Mouse (Mus musculus) bone marrow macrophage, adult 2 months (primary cell): ENCODE data around the gene Cacna1a. TPM values are rescaled to one million over a fixed set of nuclear protein-coding genes. Genes with fewer than 3 reads are reported as not detected.
A peak's percentile ranks its signal among the peaks of the same experiment; 100 is the strongest.

Experiments used
- H3K27ac ChIP-seq: 2 replicates; pipeline ENCODE4 v1.5.1; 2012; ENCODE audit warnings: low read depth, low read length; ENCODE audit not compliant: insufficient read depth
- H3K4me1 ChIP-seq: 2 replicates; pipeline ENCODE4 v1.6.1; 2012; ENCODE audit warnings: low read length; ENCODE audit not compliant: control insufficient read depth, insufficient read depth
- H3K4me3 ChIP-seq: 2 replicates; pipeline ENCODE4 v1.5.1; 2012; ENCODE audit warnings: mild to moderate bottlenecking, low read length, moderate library complexity; ENCODE audit not compliant: insufficient read depth
- CTCF ChIP-seq: IDR thresholded peaks from 2 replicates; pipeline ENCODE4 v1.5.1; 2012; ENCODE audit warnings: low read depth, mild to moderate bottlenecking, low read length, moderate library complexity
- POLR2A ChIP-seq: IDR thresholded peaks from 2 replicates; pipeline ENCODE4 v1.6.1; 2012; ENCODE audit warnings: mild to moderate bottlenecking, low read depth, low read length, borderline replicate concordance
- polyA plus RNA-seq: library from polyadenylated mRNA; stranded (reverse); fragments of >200 nt; gene quantifications from 2 replicates; pipeline ENCODE4 v1.2.4, GENCODE M21; 2012; ENCODE audit not compliant: missing spikeins, insufficient read depth, insufficient read length

Gene Cacna1a
- polyA plus RNA-seq, 1 experiment = 10.3 TPM

- TF ChIP-seq CTCF (no peak), POLR2A (no peak)
- no peak overlapping the region for H3K4me3 ChIP-seq
- H3K27ac ChIP-seq = no peak overlapping the region
- H3K4me1 ChIP-seq = peaks cover 16% of the 10 kb centered on the region
Observed at GRCm38 (mm10) chr8:84552457-84552856, 164.2 kb downstream of the Cacna1a start.

GRCm38 (mm10) chr8:84553106-84553505 lies 164.9 kb downstream of the Cacna1a start:
- H3K4me1 ChIP-seq = peaks cover 16% of the 10 kb centered on the region
- TF ChIP-seq CTCF (no peak), POLR2A (no peak)
- H3K27ac ChIP-seq = no peak overlapping the region
- H3K4me3 ChIP-seq = no peak overlapping the region

GRCm38 (mm10) chr8:84553617-84554016 lies 165.4 kb downstream of the Cacna1a start:
- peaks cover 16% of the 10 kb centered on the region for H3K4me1 ChIP-seq
- TF ChIP-seq POLR2A = no peak
- TF ChIP-seq CTCF = no peak
- H3K4me3 ChIP-seq = no peak overlapping the region
- H3K27ac ChIP-seq = no peak overlapping the region

GRCm38 (mm10) chr8:84554301-84555027 lies 166.2 kb downstream of the Cacna1a start:
- Histone ChIP-seq H3K4me1 (peaks cover 16% of the 10 kb centered on the region), H3K27ac (peak overlapping the region; percentile 27), H3K4me3 (no peak overlapping the region)
- peak; percentile 95 for TF ChIP-seq CTCF
- no peak for TF ChIP-seq POLR2A

GRCm38 (mm10) chr8:84555269-84555668 lies 167.0 kb downstream of the Cacna1a start:
- H3K4me1 ChIP-seq = peaks cover 16% of the 10 kb centered on the region
- TF ChIP-seq POLR2A (no peak), CTCF (no peak)
- no peak overlapping the region for H3K4me3 ChIP-seq
- no peak overlapping the region for H3K27ac ChIP-seq

GRCm38 (mm10) chr8:84557936-84558335 lies 169.7 kb downstream of the Cacna1a start:
- H3K4me1 ChIP-seq = peaks cover 13% of the 10 kb centered on the region
- no peak overlapping the region for H3K4me3 ChIP-seq
- H3K27ac ChIP-seq = no peak overlapping the region
- TF ChIP-seq CTCF = no peak

- Histone ChIP-seq H3K4me1 (peaks cover 10% of the 10 kb centered on the region), H3K4me3 (no peak overlapping the region), H3K27ac (no peak overlapping the region)
- no peak for TF ChIP-seq POLR2A
- no peak for TF ChIP-seq CTCF
Observed at GRCm38 (mm10) chr8:84559121-84559604, 170.9 kb downstream of the Cacna1a start.

- Histone ChIP-seq H3K4me3 (no peak overlapping the region), H3K4me1 (no peaks in the 10 kb centered on the region), H3K27ac (no peak overlapping the region)
- no peak for TF ChIP-seq CTCF
- TF ChIP-seq POLR2A = no peak
Observed at GRCm38 (mm10) chr8:84561698-84562097, 173.5 kb downstream of the Cacna1a start.

GRCm38 (mm10) chr8:84564042-84564441 lies 175.8 kb downstream of the Cacna1a start:
- no peak overlapping the region for H3K27ac ChIP-seq
- no peak overlapping the region for H3K4me3 ChIP-seq
- H3K4me1 ChIP-seq = peaks cover 10% of the 10 kb centered on the region
- TF ChIP-seq POLR2A = no peak
- TF ChIP-seq CTCF = no peak

GRCm38 (mm10) chr8:84565577-84566360 lies 177.5 kb downstream of the Cacna1a start:
- no peak overlapping the region for H3K27ac ChIP-seq
- H3K4me1 ChIP-seq = peaks cover 10% of the 10 kb centered on the region
- TF ChIP-seq POLR2A (no peak), CTCF (no peak)
- no peak overlapping the region for H3K4me3 ChIP-seq
